In the genomic region with DNA sequence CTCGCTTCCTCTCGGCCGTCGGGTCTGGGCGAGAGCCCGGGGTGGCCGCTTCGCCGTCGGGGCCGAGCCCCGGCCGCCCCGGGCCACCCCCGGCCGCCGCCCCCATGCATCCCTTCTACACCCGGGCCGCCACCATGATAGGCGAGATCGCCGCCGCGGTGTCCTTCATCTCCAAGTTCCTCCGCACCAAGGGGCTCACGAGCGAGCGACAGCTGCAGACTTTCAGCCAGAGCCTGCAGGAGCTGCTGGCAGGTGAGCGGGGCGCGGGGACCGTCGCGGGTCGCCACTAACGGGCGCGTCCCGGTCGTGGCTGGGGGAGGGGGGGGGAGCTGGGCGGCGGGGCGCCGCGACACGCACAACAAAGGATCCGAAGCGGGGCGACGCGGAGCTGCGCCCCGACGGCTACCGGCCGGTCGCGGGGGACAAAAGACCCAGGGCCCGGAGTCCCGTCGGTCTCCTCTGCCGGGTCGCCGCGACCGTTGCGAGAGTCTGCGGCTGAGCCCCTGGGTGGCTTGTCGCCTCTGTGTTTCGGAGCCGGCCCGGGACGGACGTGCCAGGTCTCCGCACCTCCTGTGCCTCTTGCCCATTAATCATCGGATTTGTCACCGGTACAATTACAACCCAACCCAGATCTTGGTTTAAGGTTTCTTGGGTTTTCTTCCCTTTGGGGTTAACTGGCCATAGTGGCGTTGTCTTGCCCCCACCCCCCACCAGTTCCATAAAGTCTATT, we compare ENCODE assay signal across 1 mouse cellular context.
A peak's percentile ranks its signal among the peaks of the same experiment; 100 is the strongest.
TF ChIP-seq lines count a peak whose summit lies in the region.

No protein-coding gene starts in this region.

TF ChIP-seq in MEL, 35 proteins besides CTCF, POLR2A, EP300 and RAD21 (continued from another document):
- no peak for TF ChIP-seq KAT2A (conservative IDR thresholded peaks at IDR 0.05; ENCODE audit: low read depth, low read length)
- 0 out of 2 replicates have a peak, but pooled peaks have one; percentile 15 for TF ChIP-seq RCOR1 (IDR thresholded peaks at IDR 0.05; ENCODE audit: low read depth, low read length)
- no peak for TF ChIP-seq MYC (IDR thresholded peaks at IDR 0.05; ENCODE audit: low read depth, low read length)
- no peak for TF ChIP-seq ZKSCAN1 (IDR thresholded peaks at IDR 0.05; ENCODE audit: low read depth, low read length)
- no peak for TF ChIP-seq POLR2AphosphoS2 (IDR thresholded peaks at IDR 0.05; ENCODE audit: low read length)
- TF ChIP-seq USF2 (IDR thresholded peaks at IDR 0.05; ENCODE audit: borderline replicate concordance in 1 of 2, insufficient read depth in 1 of 2, low read depth in 1 of 2, low read length in 2 of 2) = no peak
- 0 out of 2 replicates have a peak, but pooled peaks have one; percentile 48 for TF ChIP-seq SIN3A (IDR thresholded peaks at IDR 0.05; ENCODE audit: low read length)
- no peak for TF ChIP-seq POLR2AphosphoS5 (IDR thresholded peaks at IDR 0.05; ENCODE audit: borderline replicate concordance, low read depth, low read length)
